Mouse (Mus musculus) T-cell, adult 2 months (primary cell): ENCODE measurements around the gene Rabep2.
"Not testable (repeated sequence)": the region's sequence is repeated elsewhere in the genome, so short reads cannot be mapped to it uniquely, and the experiment has no call there.

Experiments
- DNase-seq: peaks from one replicate; pipeline ENCODE4 v3.0.0; 2022; ENCODE audit warnings: low spot score

The Rabep2 gene

GRCm38 (mm10) chr7:126464836-126465235 lies 36.3 kb downstream of the Rabep2 start:
- DNase-seq: no peak

GRCm38 (mm10) chr7:126465246-126466030 lies 36.9 kb downstream of the Rabep2 start:
- DNase-seq: no peak

- no peak for DNase-seq
Observed at GRCm38 (mm10) chr7:126466116-126466515, 37.6 kb downstream of the Rabep2 start.

DNA sequence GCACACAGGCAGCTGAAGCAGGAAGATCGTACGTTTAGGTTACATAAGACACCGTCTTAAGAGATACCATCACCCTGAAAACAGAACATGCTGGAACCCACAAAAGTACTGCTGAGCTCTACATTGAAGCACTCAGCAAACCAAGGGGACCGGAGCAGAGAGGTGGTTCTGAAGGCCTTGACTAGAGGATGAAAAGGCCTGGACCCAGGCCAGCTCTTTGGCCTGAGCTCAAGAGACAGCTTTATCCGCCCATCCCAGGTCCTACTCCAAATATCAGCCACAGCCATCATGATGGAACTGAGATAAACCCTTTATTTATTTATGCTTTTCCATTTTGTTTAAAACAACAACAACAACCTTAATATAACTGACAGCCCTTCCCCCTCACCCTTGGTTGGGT lies 38.1 kb downstream of the Rabep2 start:
- DNase-seq: no peak

DNA sequence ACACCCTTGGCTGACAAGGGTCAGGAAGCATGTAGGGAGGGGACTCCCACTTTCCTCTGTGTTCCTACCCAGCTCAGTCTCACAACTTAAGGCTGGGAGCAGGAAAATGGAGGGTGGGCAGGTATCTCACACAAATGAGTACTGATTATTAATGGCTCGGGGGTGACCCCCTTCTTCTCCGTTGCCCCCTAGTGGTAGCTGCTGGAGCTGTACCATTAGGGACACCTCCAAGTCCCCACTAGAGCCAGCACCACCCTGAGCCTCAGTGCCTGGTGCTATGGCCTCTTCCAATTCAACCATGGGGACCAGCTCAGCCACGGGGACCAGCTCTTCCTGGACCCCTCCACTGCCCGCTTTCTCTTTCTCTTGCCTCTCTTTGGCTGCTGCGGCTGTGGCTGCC lies 38.7 kb downstream of the Rabep2 start:
- DNase-seq: peak; percentile 48

- DNase-seq: no peak
Observed at GRCm38 (mm10) chr7:126467834-126468627, 39.5 kb downstream of the Rabep2 start.

DNA sequence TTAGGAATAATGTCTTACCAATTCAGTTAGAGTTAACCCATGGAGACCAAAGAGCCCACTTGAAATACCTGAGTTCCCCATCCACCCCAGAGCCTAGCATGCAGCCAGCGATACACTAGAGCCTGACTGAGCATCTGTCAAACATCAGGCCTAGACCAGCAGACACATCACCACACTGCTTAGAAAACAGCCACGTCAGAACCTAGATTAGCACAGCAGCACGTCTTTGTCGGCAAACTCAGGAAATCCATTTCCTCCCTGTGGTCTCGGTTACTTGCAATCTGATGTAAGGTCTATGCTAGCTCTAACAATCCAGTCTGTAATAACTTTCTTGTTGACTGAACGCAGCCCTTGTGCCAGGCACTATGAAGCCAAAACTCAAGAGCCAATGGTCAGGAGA lies 41.5 kb downstream of the Rabep2 start:
- peak; percentile 89 for DNase-seq

- DNase-seq: no peak
Observed at GRCm38 (mm10) chr7:126471361-126471760, 42.8 kb downstream of the Rabep2 start.

DNA sequence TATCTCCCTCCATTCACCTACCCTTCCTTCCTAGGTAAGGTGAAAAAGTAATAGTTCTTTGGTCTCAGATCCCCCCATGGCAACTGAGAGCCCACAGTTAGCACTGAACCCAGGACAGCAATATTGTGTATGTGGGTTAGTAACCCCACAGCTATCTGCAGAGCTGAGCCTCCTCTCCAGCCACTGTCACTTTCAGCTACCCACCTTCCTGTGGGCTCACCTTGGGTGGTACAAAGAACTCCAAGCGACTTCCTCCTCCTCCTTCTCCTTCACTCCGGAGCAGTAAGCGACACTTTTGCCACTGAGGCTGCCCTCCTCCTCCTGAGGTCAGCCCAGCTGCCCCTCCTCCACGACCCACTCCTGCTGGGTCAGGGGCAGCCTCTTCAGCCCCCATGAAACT lies 43.3 kb downstream of the Rabep2 start:
- no peak for DNase-seq

GRCm38 (mm10) chr7:126472306-126472705 lies 43.7 kb downstream of the Rabep2 start:
- peak; percentile 82 for DNase-seq

- no peak for DNase-seq
Observed at GRCm38 (mm10) chr7:126472713-126473112, 44.2 kb downstream of the Rabep2 start.

DNA sequence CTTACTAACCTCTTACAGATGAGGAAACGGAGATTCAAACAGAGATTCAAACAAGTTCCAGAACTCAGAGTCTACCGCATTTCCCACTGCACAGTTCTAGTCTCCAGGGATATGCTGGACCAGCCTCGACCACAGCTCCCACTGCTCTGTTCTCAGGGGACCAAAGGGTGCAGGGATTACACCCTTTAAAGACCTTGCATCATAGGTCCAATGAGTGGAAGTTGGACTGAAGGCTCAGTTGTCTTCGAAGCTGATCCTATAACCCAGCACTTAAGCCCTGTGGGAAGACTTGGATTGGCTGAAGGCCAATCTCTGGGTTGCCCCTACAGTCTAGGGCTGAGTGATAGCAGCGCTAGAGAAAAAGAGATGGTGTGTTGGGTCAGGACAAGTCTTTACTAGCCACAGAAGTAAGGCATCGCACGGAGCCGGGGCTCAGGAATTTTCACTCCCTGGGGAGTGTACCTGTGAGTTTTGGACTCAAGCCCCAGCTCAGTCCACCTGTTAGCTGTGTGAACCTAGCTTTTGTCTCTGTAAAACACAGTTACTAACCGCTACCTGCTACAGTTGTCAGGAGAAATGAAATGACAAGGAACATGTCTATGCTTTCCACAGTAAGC lies 45.0 kb downstream of the Rabep2 start:
- no peak for DNase-seq

DNA sequence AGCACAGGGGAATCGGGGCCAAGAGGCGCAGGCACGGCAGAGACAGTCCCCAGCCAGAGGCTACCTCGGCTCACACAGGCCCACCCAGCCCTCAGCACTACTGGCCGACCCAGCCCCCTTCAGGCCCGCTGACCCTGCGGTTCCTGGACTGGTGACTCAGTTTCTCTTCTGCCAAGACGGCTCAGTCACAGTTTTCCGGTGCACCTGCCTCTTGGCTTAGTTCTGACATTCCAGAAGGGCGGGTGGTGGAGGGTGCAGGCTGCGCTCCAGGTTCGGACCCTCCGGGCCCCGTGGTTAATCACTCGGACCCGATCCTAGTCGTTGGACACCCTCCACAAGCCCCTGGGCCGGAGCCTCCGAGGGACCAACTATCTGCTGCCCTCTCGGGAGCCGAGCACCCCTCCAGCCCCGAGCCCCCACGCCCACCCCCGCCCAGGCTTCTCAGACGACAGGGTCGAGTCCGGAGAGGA lies 46.0 kb downstream of the Rabep2 start:
- DNase-seq: no peak

DNA sequence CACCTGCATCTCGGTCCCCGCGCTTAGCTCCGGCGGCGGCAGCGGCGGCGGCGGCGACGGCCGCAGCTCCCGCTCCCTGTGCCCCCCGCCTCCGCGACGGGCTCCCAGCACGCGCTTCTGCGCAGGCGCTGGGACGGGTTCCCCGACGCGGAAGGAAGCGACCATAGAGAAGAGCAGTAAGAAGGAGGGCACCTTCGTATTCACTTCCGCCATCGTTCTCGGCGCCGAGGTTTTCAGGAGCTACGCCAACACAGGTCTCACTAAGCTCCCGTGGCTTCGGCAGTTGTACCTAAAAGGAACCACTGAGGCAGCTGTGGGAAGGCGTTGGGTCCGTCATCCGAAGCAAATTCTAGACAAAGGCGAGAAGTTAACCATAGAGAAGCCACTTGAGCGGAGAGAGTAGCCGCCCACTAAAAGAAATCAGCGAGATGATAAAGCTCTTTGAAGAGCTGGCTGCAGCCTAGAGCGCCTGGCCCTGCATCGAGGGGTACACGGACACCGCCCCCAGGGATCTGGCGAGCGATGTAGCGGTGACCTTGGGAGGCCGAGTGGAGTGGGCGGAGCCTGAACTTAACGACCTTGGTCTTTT lies 46.5 kb downstream of the Rabep2 start, which contains the start of gene Sh2b1:
Sh2b1 (minus strand) TSS at position 432 of the 589 bp plus-strand sequence.
- peak; percentile 91 for DNase-seq

- DNase-seq: no peak
Observed at GRCm38 (mm10) chr7:126481699-126482098, 53.1 kb downstream of the Rabep2 start.

GRCm38 (mm10) chr7:126482392-126482871 lies 53.9 kb downstream of the Rabep2 start:
- no peak for DNase-seq

DNA sequence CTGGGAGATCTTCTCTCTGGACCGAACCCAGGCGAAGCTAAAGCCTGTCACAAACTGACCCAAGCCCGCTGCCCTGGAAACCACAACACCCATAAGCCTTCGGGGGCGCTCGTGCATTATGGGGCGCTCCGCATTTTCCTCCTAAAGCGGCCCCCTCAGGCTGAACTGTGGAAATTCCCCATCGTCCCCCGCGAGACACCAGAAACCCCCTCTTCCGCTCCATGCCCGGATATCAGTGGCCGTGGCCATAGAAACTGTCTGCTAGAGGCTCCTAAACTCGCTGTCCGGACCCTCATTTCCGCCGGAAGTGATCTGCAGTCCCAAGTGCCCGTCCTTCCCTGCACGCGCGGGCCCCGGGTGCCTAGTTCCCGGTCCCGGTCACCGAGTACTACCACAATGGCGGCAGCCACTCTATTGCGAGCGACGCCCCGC lies 58.5 kb downstream of the Rabep2 start, which contains the start of gene Tufm:
Tufm (plus strand) TSS at position 310 of the 432 bp plus-strand sequence.
- DNase-seq: peak; percentile 91

- DNase-seq: not testable (repeated sequence)
Observed at GRCm38 (mm10) chr7:126487617-126488385, 59.2 kb downstream of the Rabep2 start.

DNA sequence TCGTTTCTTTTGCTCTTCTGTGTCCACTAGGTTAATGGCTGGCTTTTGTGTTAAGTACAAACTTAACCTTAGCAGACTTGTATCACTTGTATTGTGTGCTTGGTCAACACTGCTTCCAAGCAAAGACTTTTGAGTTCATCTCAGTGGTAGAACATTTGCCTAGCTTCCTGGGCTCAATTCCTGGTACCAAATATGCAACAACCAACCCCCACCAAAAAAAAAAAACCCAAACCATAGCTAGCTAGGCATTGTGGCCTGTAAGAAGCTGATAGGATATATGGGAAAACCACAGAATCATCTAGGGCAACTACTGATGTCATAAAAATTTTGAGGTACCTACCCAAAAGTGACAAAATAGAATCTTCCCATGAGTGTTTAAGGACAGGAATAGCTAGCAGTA lies 62.4 kb downstream of the Rabep2 start:
- DNase-seq: no peak

DNA sequence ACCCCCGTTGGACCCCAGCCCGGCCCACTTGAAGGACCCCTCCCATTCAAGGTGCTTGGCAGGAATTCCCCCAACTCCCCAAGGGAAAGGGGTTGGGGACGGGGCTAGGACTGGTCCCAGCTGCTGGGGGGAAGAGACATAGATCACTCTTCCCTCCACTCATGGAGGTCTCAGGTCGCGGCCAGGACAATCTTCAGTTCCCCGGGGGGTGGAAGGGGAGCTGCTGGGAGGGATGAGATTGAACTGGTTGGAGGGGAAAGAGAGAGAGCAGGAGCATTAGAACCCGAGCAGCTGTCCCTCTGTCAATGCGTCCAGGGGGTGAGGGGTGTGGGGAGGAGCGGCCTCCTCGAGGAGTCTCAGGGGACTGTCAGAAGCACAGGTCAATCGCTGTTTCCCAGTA lies 63.4 kb downstream of the Rabep2 start:
- no peak for DNase-seq

- no peak for DNase-seq
Observed at GRCm38 (mm10) chr7:126494120-126494519, 65.6 kb downstream of the Rabep2 start.
